ENCODE assay signal across 15 mouse cellular contexts in the genomic region with DNA sequence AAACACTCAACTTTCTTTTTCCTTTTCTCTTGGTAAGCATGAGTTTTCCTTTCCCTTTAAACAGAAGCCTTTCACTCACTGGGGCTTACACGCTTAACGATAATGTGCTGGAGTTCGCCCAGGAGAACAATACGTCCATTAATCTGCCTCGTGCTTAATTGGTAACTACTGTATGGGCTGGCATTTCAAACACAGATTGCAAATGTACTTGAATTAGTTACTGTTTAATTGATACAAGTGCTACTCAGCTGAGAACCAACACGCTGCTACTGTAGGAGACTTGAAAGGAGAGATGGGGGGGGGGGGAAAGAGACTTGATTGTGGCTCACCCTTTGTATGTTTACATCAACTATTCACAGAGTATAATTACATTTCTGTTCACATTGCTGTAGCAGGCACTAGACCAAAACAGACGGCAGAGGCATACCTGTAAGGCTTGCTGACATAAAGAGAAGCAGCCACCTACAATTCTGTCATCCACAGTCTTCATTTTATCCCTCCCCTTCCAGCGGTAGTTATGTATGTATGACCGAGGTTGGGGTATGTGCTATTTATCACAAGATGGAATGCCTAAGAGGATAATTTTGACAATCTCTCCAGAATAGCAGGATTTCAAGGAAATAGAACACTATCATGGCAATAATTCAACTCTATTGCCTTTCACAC.
A peak's percentile ranks its signal among the peaks of the same experiment; 100 is the strongest.
DNase-seq lines count a peak whose midpoint lies in the region; ATAC-seq lines count a peak whose summit lies in the region.
"Had no signal": no experiment of that assay in that cellular context is flagged by ENCODE, and none has a peak within 500 bp of the region (broad histone marks: within the 10 kb centered on the region; RNA-seq: fewer than 3 reads in every experiment).

No protein-coding gene starts in this region.

- no peaks in the 10 kb centered on the region for H3K27me3 ChIP-seq in hindbrain, embryonic 13.5 days
- no peaks in the 10 kb centered on the region for H3K27me3 ChIP-seq in hindbrain, embryonic 11.5 days (ENCODE audit: control insufficient read depth, insufficient read depth, low read length)
- H3K27me3 ChIP-seq in liver, embryonic 11.5 days (replicated peaks; ENCODE audit: control insufficient read depth, insufficient read depth, low read length) = no peaks in the 10 kb centered on the region
- H3K27me3 ChIP-seq: limb, embryonic 13.5 days had no signal

- peaks cover 25% of the 10 kb centered on the region for H3K4me1 ChIP-seq in hindbrain, embryonic 13.5 days (replicated peaks)
- H3K4me1 ChIP-seq in hindbrain, embryonic 11.5 days (replicated peaks; ENCODE audit: control insufficient read depth, insufficient read depth, low read length) = no peaks in the 10 kb centered on the region
- no peaks in the 10 kb centered on the region; the same call in 1 of the 2 replicates for H3K4me1 ChIP-seq in liver, embryonic 11.5 days (replicated peaks; ENCODE audit: control insufficient read depth, insufficient read depth, low read length)

- H3K9ac ChIP-seq in hindbrain, embryonic 13.5 days = no peak overlapping the region
- H3K9ac ChIP-seq in hindbrain, embryonic 11.5 days (ENCODE audit: low read depth, low read length) = no peak overlapping the region
- H3K9ac ChIP-seq in liver, embryonic 11.5 days (ENCODE audit: low read depth, low read length) = no peak overlapping the region
- H3K9ac ChIP-seq: limb, embryonic 13.5 days had no signal

- WGBS in hindbrain, embryonic 13.5 days = 36% methylated on average over 9 of the region's 9 CpGs
- WGBS in hindbrain, embryonic 11.5 days = 63% methylated on average over 9 of the region's 9 CpGs
- 76% methylated on average over 9 of the region's 9 CpGs for WGBS in liver, embryonic 11.5 days

- H3K4me2 ChIP-seq in hindbrain, embryonic 13.5 days = no peak overlapping the region
- no peak overlapping the region for H3K4me2 ChIP-seq in hindbrain, embryonic 11.5 days (replicated peaks; ENCODE audit: low read depth, low read length)
- H3K4me2 ChIP-seq in liver, embryonic 11.5 days = no peak overlapping the region
- H3K4me2 ChIP-seq: limb, embryonic 13.5 days had no signal

- no peaks in the 10 kb centered on the region for H3K9me3 ChIP-seq in hindbrain, embryonic 13.5 days
- no peaks in the 10 kb centered on the region for H3K9me3 ChIP-seq in hindbrain, embryonic 11.5 days (ENCODE audit: control insufficient read depth, low read length)
- no peaks in the 10 kb centered on the region for H3K9me3 ChIP-seq in liver, embryonic 11.5 days (ENCODE audit: control insufficient read depth, low read length)
- H3K9me3 ChIP-seq: limb, embryonic 13.5 days had no signal

- 0 out of 2 replicates have a peak, but pooled peaks have one; percentile 59 for ATAC-seq in hindbrain, embryonic 13.5 days (ENCODE audit: low FRiP score)
- ATAC-seq in hindbrain, embryonic 11.5 days (ENCODE audit: low FRiP score) = no peak
- no peak for ATAC-seq in liver, embryonic 11.5 days (replicated peaks; ENCODE audit: low FRiP score)

- peak overlapping the region; percentile 56 for H3K27ac ChIP-seq in hindbrain, embryonic 13.5 days
- H3K27ac ChIP-seq in hindbrain, embryonic 11.5 days (ENCODE audit: low read depth, low read length) = no peak overlapping the region
- H3K27ac ChIP-seq in liver, embryonic 11.5 days (ENCODE audit: low read depth, low read length) = no peak overlapping the region
- H3K27ac ChIP-seq: limb, embryonic 13.5 days; macrophage had no signal

- DNase-seq in hindbrain, embryonic 11.5 days (ENCODE audit: low spot score) = no peak
- DNase-seq in Muller cell, postnatal 12 days (ENCODE audit: inconsistent ontology term) = peak; percentile 51
- DNase-seq in forelimb bud, embryonic 11.5 days (ENCODE audit: low read depth, low spot score) = peak; percentile 18
- DNase-seq in kidney, postnatal 36 days = peak; percentile 10 to 44
- no peak for DNase-seq in liver, embryonic 11.5 days (ENCODE audit: low spot score)
- no peak for DNase-seq in cerebellum, postnatal 10 days
- no peak for DNase-seq in ovary, postnatal 36 days (ENCODE audit: low spot score)
- DNase-seq: adrenal gland, postnatal 36 days; B cell, adult 2 months; cerebellum, adult 8-10 months; heart, postnatal 14 days; thymus, postnatal 4 days had no signal

- H3K36me3 ChIP-seq in hindbrain, embryonic 13.5 days = no peaks in the 10 kb centered on the region
- no peaks in the 10 kb centered on the region for H3K36me3 ChIP-seq in hindbrain, embryonic 11.5 days (ENCODE audit: control insufficient read depth, insufficient read depth, low read length)
- no peaks in the 10 kb centered on the region for H3K36me3 ChIP-seq in liver, embryonic 11.5 days (ENCODE audit: control insufficient read depth, insufficient read depth, low read length)
- H3K36me3 ChIP-seq: limb, embryonic 13.5 days had no signal

- no peak overlapping the region for H3K4me3 ChIP-seq in hindbrain, embryonic 13.5 days
- H3K4me3 ChIP-seq in hindbrain, embryonic 11.5 days (ENCODE audit: low read depth, low read length) = no peak overlapping the region
- H3K4me3 ChIP-seq in liver, embryonic 11.5 days (ENCODE audit: low read depth, low read length) = no peak overlapping the region
- H3K4me3 ChIP-seq: limb, embryonic 13.5 days had no signal

Comparison
In these comparisons a context has a peak if more than half of its experiments do, and no peak if none do; other contexts are left out.
1. DNase-seq: peak in Muller cell, postnatal 12 days (single experiment), forelimb bud, embryonic 11.5 days (single experiment) and kidney, postnatal 36 days (2 of 2); none in hindbrain, embryonic 11.5 days (single experiment), liver, embryonic 11.5 days (single experiment), cerebellum, postnatal 10 days (0 of 2) and ovary, postnatal 36 days (single experiment).